Mouse (Mus musculus) midbrain, embryonic 14.5 days (tissue): ENCODE results near the gene Acap3. TPM values are rescaled to one million over a fixed set of nuclear protein-coding genes. Genes with fewer than 3 reads are reported as not detected.
A peak's percentile ranks its signal among the peaks of the same experiment; 100 is the strongest.

Experiments
- ATAC-seq: fragments of 200-750 bp; cut with Nextera tagmentation; 2 replicates; pipeline ENCODE4 v1.8.0; 2017; ENCODE audit warnings: moderate number of reproducible peaks, moderate library complexity; ENCODE audit not compliant: low FRiP score, low TSS enrichment
- DNase-seq: peaks from one replicate; pipeline ENCODE4 v3.0.0-alpha.2; 2015
- H3K27ac ChIP-seq: fragments of 300-500 bp; sonication (generic); replicated peaks from 2 replicates; pipeline ENCODE4 v1.5.1; 2014; ENCODE audit warnings: mild to moderate bottlenecking, low read depth, low read length, moderate library complexity
- H3K27me3 ChIP-seq: fragments of 300-500 bp; sonication (generic); 2 replicates; pipeline ENCODE4 v1.6.1; 2014; ENCODE audit warnings: low read length, control low read depth, mixed read lengths; ENCODE audit not compliant: control insufficient read depth, insufficient read depth
- H3K36me3 ChIP-seq: fragments of 300-500 bp; sonication (generic); 2 replicates; pipeline ENCODE4 v1.6.1; 2014; ENCODE audit warnings: low read length, control low read depth; ENCODE audit not compliant: control insufficient read depth, insufficient read depth
- H3K4me1 ChIP-seq: fragments of 300-500 bp; sonication (generic); 2 replicates; pipeline ENCODE4 v1.6.1; 2014; ENCODE audit warnings: mild to moderate bottlenecking, antibody characterized with exemption, low read length, control low read depth; ENCODE audit not compliant: control insufficient read depth, insufficient read depth
- H3K4me2 ChIP-seq: fragments of 300-500 bp; sonication (generic); 2 replicates; pipeline ENCODE4 v1.6.1; 2014; ENCODE audit warnings: mild to moderate bottlenecking, low read length, moderate library complexity
- H3K4me3 ChIP-seq: fragments of 300-500 bp; sonication (generic); replicated peaks from 2 replicates; pipeline ENCODE4 v1.5.1; 2014; ENCODE audit warnings: low read depth, low read length
- H3K9ac ChIP-seq: fragments of 300-500 bp; sonication (generic); replicated peaks from 2 replicates; pipeline ENCODE4 v1.6.1; 2014; ENCODE audit warnings: mild to moderate bottlenecking, low read length, moderate library complexity
- H3K9me3 ChIP-seq: fragments of 300-500 bp; sonication (generic); 2 replicates; pipeline ENCODE4 v1.6.1; 2016; ENCODE audit warnings: low read length, control low read depth, mixed read lengths; ENCODE audit not compliant: control insufficient read depth
- WGBS: fragments of 180-500 bp; shearing (Covaris S2); extraction: QIAGEN DNeasy Blood & Tissue Kit; methylation state at CpG from one replicate; pipeline ENCODE4 v1.1.7; 2014; 5-methylcytosine and 5-hydroxymethylcytosine counted together
- polyA plus RNA-seq: library from polyadenylated mRNA; unstranded; fragments of >200 nt; fragmentation: Nextera tagmentation; extraction: Ambion mirVana; gene quantifications from 2 replicates; pipeline ENCODE4 v1.2.1, GENCODE M21; 2014

Acap3 gene
- polyA plus RNA-seq, 1 experiment from 2014 or later = 76.6 TPM

DNA sequence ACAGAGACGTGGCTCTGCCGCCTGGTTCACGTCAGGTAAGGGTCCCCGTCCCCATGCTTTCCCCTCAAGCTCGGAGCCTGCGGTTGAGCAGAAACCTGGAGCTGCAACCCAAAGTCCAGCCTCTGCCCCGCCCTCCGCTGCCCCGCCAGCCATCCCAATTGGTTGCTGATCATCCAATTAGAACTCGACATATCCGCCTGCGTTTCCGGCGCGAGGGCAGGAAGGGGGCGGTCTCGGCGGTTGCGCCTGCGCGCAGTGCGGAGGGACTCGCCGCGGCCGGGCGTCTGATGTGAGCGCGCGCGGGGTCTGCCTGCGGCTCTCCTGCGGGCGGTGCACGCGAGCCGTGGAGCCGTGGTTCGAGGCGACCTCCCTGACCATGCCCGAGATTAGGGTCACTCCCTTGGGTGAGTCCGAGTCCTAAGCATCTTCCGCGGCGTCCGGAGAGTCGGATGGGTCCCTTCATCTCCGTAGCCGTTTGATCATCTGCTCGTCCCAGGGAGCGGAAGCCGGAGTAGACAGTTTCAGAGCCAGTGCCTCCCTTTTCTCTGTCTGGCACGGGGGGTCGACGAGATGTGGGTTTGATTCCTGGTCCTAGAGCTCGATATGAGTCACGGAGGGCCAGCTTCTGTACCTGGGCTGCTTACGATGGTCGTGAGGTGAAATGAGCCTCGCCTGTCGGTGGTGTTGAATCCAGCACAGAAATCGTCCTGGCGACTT, 22.1 kb upstream of the Acap3 start, which contains the start of the genes Cptp and Ints11:
TSS of gene Cptp (minus strand) at position 124 of the 717 bp plus-strand sequence.
TSS of gene Ints11 (plus strand) at position 230 of the 717 bp plus-strand sequence.
- H3K36me3 ChIP-seq = peaks cover 39% of the 10 kb centered on the region
- ATAC-seq (peak; percentile 95), DNase-seq (peak; percentile 97)
- WGBS = under 1% methylated on average over 63 of the region's 63 CpGs
- H3K4me3 ChIP-seq = peak within 1 kb of the TSS; percentile 78
- H3K9ac ChIP-seq = peak within 1 kb of the TSS; percentile 76
- peak within 1 kb of the TSS; percentile 97 for H3K4me2 ChIP-seq
- H3K27me3 ChIP-seq = no peaks in the 10 kb centered on the region
- no peaks in the 10 kb centered on the region for H3K9me3 ChIP-seq
- peak within 1 kb of the TSS; percentile 79 for H3K27ac ChIP-seq
- peaks cover 12% of the 10 kb centered on the region for H3K4me1 ChIP-seq

DNA sequence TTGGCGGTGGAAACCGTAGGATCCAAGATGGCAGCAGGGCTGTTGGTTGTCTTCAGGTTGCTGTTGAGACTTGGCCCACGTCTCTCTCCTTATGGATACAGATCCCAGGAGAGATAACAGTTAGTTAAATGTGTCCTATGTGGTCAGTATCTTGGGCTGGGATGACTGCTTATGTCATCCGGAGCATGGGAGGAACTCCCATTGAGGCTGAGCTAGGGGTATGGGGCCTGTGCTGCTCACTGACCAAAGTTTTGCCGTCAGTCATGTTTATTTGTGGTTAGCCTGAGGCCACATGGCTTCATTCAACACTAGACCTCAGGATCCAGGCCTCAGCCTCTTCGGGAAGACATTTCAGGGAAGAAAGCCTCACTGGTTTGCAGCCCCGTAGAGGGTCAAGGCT, 20.2 kb upstream of the Acap3 start:
- Histone ChIP-seq H3K27ac (no peak overlapping the region), H3K36me3 (peaks cover 43% of the 10 kb centered on the region), H3K4me2 (no peak overlapping the region), H3K27me3 (no peaks in the 10 kb centered on the region), H3K9me3 (no peaks in the 10 kb centered on the region), H3K4me1 (peaks cover 12% of the 10 kb centered on the region), H3K4me3 (no peak overlapping the region), H3K9ac (no peak overlapping the region)
- 94% methylated on average over 7 of the region's 7 CpGs for WGBS
- DNase-seq = no peak
- no peak for ATAC-seq

DNA sequence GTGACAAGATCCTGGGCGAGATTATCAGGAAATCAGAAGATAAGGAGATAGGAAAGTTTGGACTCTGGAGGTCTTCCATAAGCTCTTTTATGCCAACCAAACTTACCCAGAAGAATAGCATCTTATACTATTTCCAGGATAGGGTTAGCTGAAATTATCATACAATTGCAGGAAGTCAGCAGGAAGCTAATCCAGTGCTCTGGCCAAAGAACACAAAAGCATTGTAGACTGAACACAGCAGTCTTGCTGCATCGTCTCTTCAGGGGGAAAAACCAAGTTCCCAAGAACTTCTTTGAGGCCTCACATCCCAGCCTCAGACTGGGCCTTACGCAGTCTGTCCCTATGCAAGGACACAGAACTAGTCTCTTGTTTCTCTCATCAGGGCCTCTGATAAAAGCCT, 8.0 kb upstream of the Acap3 start:
- Histone ChIP-seq H3K27me3 (no peaks in the 10 kb centered on the region), H3K9me3 (no peaks in the 10 kb centered on the region), H3K4me3 (no peak overlapping the region), H3K9ac (no peak overlapping the region), H3K4me1 (no peaks in the 10 kb centered on the region), H3K4me2 (no peak overlapping the region), H3K27ac (no peak overlapping the region), H3K36me3 (peaks cover 51% of the 10 kb centered on the region)
- WGBS = 87% methylated on average over 3 of the region's 3 CpGs
- ATAC-seq (no peak), DNase-seq (no peak)

DNA sequence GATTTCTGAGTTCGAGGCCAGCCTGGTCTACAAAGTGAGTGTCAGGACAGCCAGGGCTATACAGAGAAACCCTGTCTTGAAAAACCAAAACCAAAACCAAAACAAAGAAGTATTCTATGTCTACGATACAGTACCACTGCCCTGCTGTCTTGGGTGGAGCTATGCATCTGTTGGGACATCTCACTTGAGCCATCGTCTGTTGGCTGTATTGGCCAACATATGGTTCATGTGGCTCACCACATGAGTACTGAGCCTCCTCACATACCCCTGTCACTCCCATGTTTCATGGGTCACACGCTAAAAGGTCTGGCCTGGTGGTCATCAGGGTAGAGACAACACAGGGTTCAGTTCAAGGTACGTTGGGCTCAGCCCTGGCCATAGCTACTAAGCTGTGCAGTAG, 5.3 kb upstream of the Acap3 start:
- H3K36me3 ChIP-seq = peaks cover 60% of the 10 kb centered on the region
- H3K27ac ChIP-seq = no peak overlapping the region
- no peak overlapping the region for H3K4me2 ChIP-seq
- H3K9me3 ChIP-seq = no peaks in the 10 kb centered on the region
- peaks cover 9% of the 10 kb centered on the region for H3K4me1 ChIP-seq
- 93% methylated on average over 5 of the region's 5 CpGs for WGBS
- DNase-seq (no peak), ATAC-seq (no peak)
- H3K27me3 ChIP-seq = no peaks in the 10 kb centered on the region
- no peak overlapping the region for H3K9ac ChIP-seq
- no peak overlapping the region for H3K4me3 ChIP-seq

DNA sequence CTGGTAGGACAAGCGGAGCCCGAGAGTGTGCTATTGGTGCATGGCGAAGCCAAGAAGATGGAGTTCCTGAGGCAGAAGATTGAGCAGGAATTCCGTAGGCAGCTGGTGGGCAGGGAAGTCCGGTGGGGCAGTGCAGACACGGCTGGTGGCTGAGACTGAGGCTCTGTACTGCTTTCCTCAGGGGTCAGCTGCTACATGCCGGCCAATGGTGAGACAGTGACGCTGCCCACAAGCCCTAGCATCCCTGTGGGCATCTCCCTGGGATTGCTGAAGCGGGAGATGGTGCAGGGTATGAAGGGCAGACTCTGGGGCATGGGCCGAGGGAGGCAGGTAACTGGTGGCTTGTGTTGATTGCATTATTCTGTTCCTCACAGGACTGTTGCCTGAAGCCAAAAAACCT, 3.9 kb upstream of the Acap3 start:
- DNase-seq (no peak), ATAC-seq (no peak)
- Histone ChIP-seq H3K27ac (no peak overlapping the region), H3K4me2 (no peak overlapping the region), H3K4me3 (no peak overlapping the region), H3K4me1 (peaks cover 9% of the 10 kb centered on the region), H3K36me3 (peaks cover 57% of the 10 kb centered on the region), H3K9ac (no peak overlapping the region), H3K9me3 (no peaks in the 10 kb centered on the region), H3K27me3 (no peaks in the 10 kb centered on the region)
- 91% methylated on average over 10 of the region's 10 CpGs for WGBS

DNA sequence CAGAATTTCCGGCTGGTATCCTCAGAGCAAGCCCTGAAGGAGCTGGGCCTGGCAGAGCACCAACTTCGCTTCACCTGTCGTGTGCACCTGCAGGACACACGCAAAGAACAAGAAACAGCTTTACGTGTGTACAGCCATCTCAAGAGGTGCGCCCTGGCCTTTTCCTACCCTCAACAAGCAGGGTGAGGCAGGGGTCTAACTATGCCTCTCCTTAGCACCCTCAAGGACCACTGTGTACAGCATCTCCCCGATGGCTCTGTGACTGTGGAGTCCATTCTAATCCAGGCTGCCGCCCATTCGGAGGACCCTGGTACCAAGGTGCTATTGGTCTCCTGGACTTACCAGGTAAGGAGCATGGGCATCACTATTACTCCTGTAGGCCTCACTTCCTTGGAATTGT, 3.4 kb upstream of the Acap3 start:
- H3K9ac ChIP-seq = no peak overlapping the region
- no peak overlapping the region for H3K27ac ChIP-seq
- no peak for DNase-seq
- H3K4me2 ChIP-seq = no peak overlapping the region
- peaks cover 9% of the 10 kb centered on the region for H3K4me1 ChIP-seq
- no peak overlapping the region for H3K4me3 ChIP-seq
- 96% methylated on average over 9 of the region's 9 CpGs for WGBS
- no peaks in the 10 kb centered on the region for H3K9me3 ChIP-seq
- peaks cover 57% of the 10 kb centered on the region for H3K36me3 ChIP-seq
- no peak for ATAC-seq
- H3K27me3 ChIP-seq = no peaks in the 10 kb centered on the region

DNA sequence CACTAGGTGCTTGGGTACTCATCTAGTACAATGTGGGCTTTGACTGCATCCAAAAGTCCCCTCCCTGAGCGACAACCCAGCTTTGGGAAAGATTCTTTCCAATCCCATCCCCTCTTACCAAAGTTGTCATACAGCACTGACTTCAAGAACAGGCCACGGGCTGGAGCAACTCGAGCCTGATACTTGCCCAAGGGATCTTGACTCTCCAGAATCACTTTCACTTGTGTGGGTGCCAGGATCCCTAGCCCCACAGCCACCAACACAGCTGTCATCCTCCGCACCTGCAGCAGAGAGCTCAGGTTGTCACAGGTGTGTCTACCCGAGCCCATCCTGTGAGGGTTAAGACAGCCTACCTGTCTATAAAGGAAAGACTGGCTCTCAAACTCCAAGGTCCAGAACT, 2.3 kb upstream of the Acap3 start:
- no peak overlapping the region for H3K4me2 ChIP-seq
- peaks cover 21% of the 10 kb centered on the region for H3K4me1 ChIP-seq
- no peak overlapping the region for H3K4me3 ChIP-seq
- 87% methylated on average over 5 of the region's 5 CpGs for WGBS
- no peaks in the 10 kb centered on the region for H3K9me3 ChIP-seq
- H3K27ac ChIP-seq = no peak overlapping the region
- peaks cover 53% of the 10 kb centered on the region for H3K36me3 ChIP-seq
- DNase-seq = no peak
- no peak overlapping the region for H3K9ac ChIP-seq
- ATAC-seq = no peak
- no peaks in the 10 kb centered on the region for H3K27me3 ChIP-seq

DNA sequence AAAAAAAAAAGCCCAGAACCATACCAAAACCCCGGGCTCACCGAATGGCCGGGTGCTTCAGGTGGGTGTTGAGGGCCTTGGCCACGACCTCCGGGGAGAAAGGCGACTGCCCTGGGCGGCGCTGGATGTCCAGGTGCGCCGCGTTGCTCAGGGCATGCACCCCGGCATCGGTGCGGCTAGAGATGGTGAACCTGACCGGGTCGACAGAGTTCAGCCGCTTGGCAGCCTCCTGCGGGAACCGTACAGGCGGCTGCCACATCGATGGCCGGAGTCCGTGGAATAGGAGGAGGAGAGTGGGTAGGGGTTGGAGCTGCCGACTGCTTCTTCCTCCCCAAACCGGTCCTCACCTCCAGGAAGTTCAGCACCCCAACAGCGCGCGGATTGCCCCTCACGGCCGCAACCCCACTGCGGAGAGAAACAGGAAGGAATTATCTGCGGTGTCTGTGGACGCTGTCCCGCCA, 581 bp upstream of the Acap3 start:
- H3K4me2 ChIP-seq = peak overlapping the region; percentile 99
- ATAC-seq (no peak), DNase-seq (no peak)
- H3K9me3 ChIP-seq = no peaks in the 10 kb centered on the region
- peak overlapping the region; percentile 69 for H3K9ac ChIP-seq
- WGBS = under 1% methylated on average over 34 of the region's 34 CpGs
- peak overlapping the region; percentile 99; the same call in 1 of the 2 replicates for H3K27ac ChIP-seq
- peaks cover 36% of the 10 kb centered on the region for H3K4me1 ChIP-seq
- H3K4me3 ChIP-seq = peak overlapping the region; percentile 98
- peaks cover 45% of the 10 kb centered on the region for H3K36me3 ChIP-seq
- no peaks in the 10 kb centered on the region for H3K27me3 ChIP-seq

DNA sequence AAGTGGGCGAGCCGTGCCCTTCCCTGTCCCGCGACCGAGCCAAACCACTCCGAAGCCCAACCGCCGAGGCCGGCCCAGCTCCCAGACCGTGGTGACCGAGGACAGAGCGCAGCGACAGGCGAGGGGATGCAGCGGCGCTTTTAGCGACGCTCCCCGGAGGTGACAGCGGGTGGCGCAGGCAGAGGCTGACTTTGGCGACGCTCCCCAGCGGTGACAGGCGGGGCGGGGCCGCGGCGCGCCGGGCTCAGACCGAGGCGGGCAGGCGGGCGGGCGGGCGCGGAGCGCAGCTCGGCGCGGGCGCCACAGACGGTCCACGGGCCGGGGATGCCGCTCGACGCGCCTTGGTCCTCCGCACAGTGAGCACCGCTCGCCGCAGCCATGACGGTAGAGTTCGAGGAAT, 395 bp downstream of the Acap3 start:
- WGBS = under 1% methylated on average over 56 of the region's 56 CpGs
- Histone ChIP-seq H3K27me3 (no peaks in the 10 kb centered on the region), H3K4me2 (peak overlapping the region; percentile 99), H3K27ac (peak overlapping the region; percentile 99), H3K9me3 (no peaks in the 10 kb centered on the region), H3K9ac (peak overlapping the region; percentile 92), H3K36me3 (peaks cover 45% of the 10 kb centered on the region), H3K4me3 (peak overlapping the region; percentile 98), H3K4me1 (peaks cover 36% of the 10 kb centered on the region)
- DNase-seq = peak; percentile 95
- peak; percentile 90 for ATAC-seq
